Mouse (Mus musculus) limb, embryonic 14.5 days (tissue): ENCODE results near the gene Reg4. TPM values are rescaled to one million over a fixed set of nuclear protein-coding genes. Genes with fewer than 3 reads are reported as not detected.

Experiments
- ATAC-seq: fragments of 200-750 bp; cut with Nextera tagmentation; 2 replicates; pipeline ENCODE4 v1.8.0; 2017; ENCODE audit warnings: low read depth, moderate number of reproducible peaks, moderate TSS enrichment; ENCODE audit not compliant: low FRiP score
- DNase-seq: peaks from one replicate; pipeline ENCODE4 v3.0.0-alpha.2; 2015; ENCODE audit warnings: low spot score
- H3K27ac ChIP-seq: fragments of 300-500 bp; sonication (generic); replicated peaks from 2 replicates; pipeline ENCODE4 v1.5.1; 2014; ENCODE audit warnings: low read depth, mild to moderate bottlenecking, low read length, moderate library complexity, mixed read lengths
- H3K27me3 ChIP-seq: fragments of 300-500 bp; sonication (generic); 2 replicates; pipeline ENCODE4 v1.6.1; 2014; ENCODE audit warnings: low read length, mixed read lengths; ENCODE audit not compliant: control insufficient read depth, insufficient read depth
- H3K36me3 ChIP-seq: fragments of 300-500 bp; sonication (generic); 2 replicates; pipeline ENCODE4 v1.6.1; 2014; ENCODE audit warnings: mild to moderate bottlenecking, low read length, moderate library complexity, mixed read lengths; ENCODE audit not compliant: control insufficient read depth, insufficient read depth
- H3K4me1 ChIP-seq: fragments of 300-500 bp; sonication (generic); 2 replicates; pipeline ENCODE4 v1.6.1; 2014; ENCODE audit warnings: antibody characterized with exemption, low read length, mixed read lengths; ENCODE audit not compliant: control insufficient read depth, insufficient read depth
- H3K4me2 ChIP-seq: fragments of 300-500 bp; sonication (generic); replicated peaks from 2 replicates; pipeline ENCODE4 v1.6.1; 2014; ENCODE audit warnings: low read depth, mild to moderate bottlenecking, low read length, moderate library complexity; ENCODE audit not compliant: severe bottlenecking
- H3K4me3 ChIP-seq: fragments of 300-500 bp; sonication (generic); replicated peaks from 2 replicates; pipeline ENCODE4 v1.5.1; 2014; ENCODE audit warnings: low read length
- H3K9ac ChIP-seq: fragments of 300-500 bp; sonication (generic); 2 replicates; pipeline ENCODE4 v1.6.1; 2014; ENCODE audit warnings: mild to moderate bottlenecking, low read depth, low read length, moderate library complexity; ENCODE audit not compliant: severe bottlenecking
- H3K9me3 ChIP-seq: fragments of 300-500 bp; sonication (generic); 2 replicates; pipeline ENCODE4 v1.6.1; 2016; ENCODE audit warnings: low read length; ENCODE audit not compliant: control insufficient read depth
- POLR2A ChIP-seq: fragments of 200-500 bp; IDR thresholded peaks from 2 replicates; pipeline ENCODE4 v1.8.0; 2012; ENCODE audit warnings: inconsistent platforms, mild to moderate bottlenecking, moderate library complexity, borderline replicate concordance; ENCODE audit not compliant: insufficient read depth, insufficient read length; ENCODE audit errors: extremely low read depth
- WGBS: fragments of 180-500 bp; shearing (Covaris S2); extraction: QIAGEN DNeasy Blood & Tissue Kit; methylation state at CpG from one replicate; pipeline ENCODE4 v1.1.7; 2014; 5-methylcytosine and 5-hydroxymethylcytosine counted together
- polyA plus RNA-seq, 2 experiments: library from polyadenylated mRNA; depleted of rRNA in 1 of 2; stranded (reverse) in 1 of 2; unstranded in 1 of 2; fragments of >200 nt; fragmentation: Nextera tagmentation in 1 of 2; extraction: Ambion mirVana in 1 of 2; gene quantifications; 2 replicates each; pipeline versions ENCODE4 v1.2.1 to v1.2.3; 2012 to 2014

The Reg4 gene
- polyA plus RNA-seq, 2 experiments = not detected

DNA sequence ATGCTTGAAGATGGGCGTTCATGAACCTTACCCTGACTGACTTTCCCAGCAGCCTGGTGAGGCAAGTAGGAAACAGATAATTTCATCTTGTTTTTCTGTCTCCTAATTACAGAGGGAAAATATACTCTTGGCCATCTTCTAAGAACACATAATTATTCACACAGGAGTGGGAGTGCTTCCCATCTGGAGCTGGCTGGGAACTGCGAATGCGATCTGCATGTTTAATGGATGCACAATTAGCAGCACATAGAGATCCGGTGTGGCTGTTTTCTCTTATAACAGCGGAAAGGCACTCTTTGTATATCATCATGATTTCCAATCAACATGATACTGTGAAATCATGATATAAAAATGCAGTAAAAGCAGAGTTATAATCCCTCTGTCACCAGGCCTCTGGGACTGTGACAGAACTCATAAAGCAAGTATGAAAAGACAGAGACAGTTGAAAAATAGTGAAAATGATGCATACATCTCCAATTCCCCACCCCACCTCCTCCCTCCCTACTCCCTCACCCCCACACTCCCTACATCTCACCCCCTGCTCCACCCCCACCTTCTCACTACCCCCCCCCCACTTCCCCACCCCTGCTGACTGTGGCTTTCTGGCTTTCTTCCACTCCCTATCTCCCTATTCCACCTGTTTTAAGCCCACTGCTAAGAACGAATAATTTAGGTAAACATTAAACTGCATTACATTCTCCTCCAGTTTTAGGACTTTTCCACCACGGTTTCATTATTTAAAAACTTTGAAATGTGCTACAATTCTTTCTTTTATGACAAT is 10.5 kb upstream of the Reg4 start:
- no peak for ATAC-seq
- H3K27me3 ChIP-seq = no peaks in the 10 kb centered on the region

DNA sequence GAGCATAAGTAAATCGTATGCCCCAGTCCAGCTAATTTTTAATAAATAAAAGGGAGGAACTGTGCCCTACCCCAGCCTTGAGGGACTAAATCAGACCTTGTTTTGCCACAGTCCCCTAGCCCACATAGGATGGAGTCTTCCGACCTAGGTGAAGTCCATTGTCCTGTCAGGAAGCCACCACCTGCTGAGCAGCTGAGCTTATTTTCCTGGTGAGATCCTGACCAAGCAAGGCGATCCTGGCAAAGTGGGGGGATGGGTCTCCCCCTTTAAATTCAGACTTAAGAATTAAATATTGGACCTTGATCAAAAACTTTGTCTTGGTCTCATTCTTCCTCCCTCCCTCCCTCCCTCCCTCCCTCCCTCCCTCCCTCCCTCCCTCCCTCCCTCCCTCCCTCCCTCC is 5.7 kb upstream of the Reg4 start:
- H3K27me3 ChIP-seq = no peaks in the 10 kb centered on the region
- H3K9me3 ChIP-seq = no peaks in the 10 kb centered on the region
- no peak overlapping the region for H3K27ac ChIP-seq
- H3K4me2 ChIP-seq = no peak overlapping the region
- no peak overlapping the region for H3K4me3 ChIP-seq
- no peaks in the 10 kb centered on the region for H3K36me3 ChIP-seq
- ATAC-seq (no peak), DNase-seq (no peak)
- WGBS = 76% methylated on average over 3 of the region's 3 CpGs
- TF ChIP-seq POLR2A = no peak
- H3K4me1 ChIP-seq = no peaks in the 10 kb centered on the region
- H3K9ac ChIP-seq = no peak overlapping the region

More for the DNA sequence above, 10.5 kb upstream of the Reg4 start:
- WGBS = 72% methylated on average over 7 of the region's 7 CpGs
- DNase-seq = no peak
- Histone ChIP-seq H3K4me3 (no peak overlapping the region), H3K9ac (no peak overlapping the region), H3K4me2 (no peak overlapping the region), H3K9me3 (no peaks in the 10 kb centered on the region), H3K4me1 (0 out of 2 replicates have a peak, but pooled peaks cover 2% of the 10 kb centered on the region), H3K36me3 (no peaks in the 10 kb centered on the region), H3K27ac (no peak overlapping the region)
- TF ChIP-seq POLR2A = no peak

DNA sequence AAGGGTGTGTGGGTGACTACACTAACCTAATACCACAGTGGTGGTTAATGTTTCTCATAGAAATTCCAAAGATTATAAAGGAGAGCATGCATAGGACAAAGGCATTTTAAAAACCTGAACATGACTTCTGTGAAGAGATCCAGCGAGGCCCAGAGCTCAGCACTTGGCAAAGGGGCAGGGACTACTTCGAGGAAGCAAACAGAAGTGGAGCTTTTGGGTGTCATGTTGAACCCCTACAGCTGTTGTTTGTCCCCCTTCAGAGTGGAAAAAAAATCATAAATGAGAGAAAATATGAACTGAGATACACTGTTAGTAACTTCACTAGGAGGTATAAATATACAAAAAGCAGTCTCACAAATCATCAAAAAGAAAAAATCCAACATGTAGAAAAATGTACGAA is 1.3 kb downstream of the Reg4 start:
- ATAC-seq = no peak
- Histone ChIP-seq H3K4me3 (no peak overlapping the region), H3K9ac (no peak overlapping the region), H3K27ac (no peak overlapping the region), H3K27me3 (no peaks in the 10 kb centered on the region), H3K36me3 (no peaks in the 10 kb centered on the region), H3K9me3 (no peaks in the 10 kb centered on the region), H3K4me2 (no peak overlapping the region), H3K4me1 (no peaks in the 10 kb centered on the region)
- 85% methylated on average over 3 of the region's 3 CpGs for WGBS
- TF ChIP-seq POLR2A = no peak
- DNase-seq = no peak

DNA sequence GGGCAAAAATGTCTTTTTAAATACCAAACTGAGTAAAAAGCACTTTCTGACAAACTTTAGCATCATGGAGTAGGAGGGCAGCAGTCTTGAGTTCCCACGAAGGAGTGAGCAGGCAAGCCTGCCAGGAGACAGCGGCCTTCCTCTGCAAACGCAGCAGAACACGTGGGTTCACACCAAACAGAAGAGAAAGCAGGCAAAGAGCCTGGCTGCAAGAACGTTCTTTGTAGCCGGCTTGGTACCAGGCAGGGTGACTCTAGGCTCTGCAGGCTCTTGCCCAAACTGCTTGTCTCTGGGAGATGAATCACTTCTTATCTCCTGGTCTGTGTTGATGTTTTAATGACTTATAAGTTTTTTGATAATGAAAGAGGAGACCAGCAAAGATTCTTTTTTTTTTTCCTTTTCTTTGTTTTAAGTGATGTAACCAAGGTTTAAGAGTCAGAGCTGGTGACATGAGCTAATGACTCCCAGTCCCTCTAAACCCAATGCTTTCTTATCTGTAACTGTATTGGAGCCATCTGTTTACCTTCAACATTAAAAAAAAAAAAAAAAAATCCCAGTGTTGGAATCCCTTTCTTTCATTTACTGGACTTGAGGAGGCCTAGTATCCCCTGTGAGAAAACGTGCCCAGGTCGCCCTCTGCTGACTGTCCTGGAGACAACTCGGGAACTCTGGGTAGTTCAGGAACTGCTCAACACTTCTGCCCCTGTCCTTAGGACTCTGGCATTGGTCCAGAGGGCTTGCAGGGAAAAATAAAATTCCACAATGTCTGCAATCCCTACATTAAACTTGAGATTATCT is 2.0 kb downstream of the Reg4 start:
- H3K27me3 ChIP-seq = no peaks in the 10 kb centered on the region
- H3K36me3 ChIP-seq = no peaks in the 10 kb centered on the region
- no peak overlapping the region for H3K4me3 ChIP-seq
- H3K9me3 ChIP-seq = no peaks in the 10 kb centered on the region
- H3K4me1 ChIP-seq = no peaks in the 10 kb centered on the region
- TF ChIP-seq POLR2A = no peak
- H3K27ac ChIP-seq = no peak overlapping the region
- WGBS = 10% methylated on average over 9 of the region's 9 CpGs
- ATAC-seq (peak; percentile 77), DNase-seq (peak; percentile 78)
- H3K9ac ChIP-seq = no peak overlapping the region
- no peak overlapping the region for H3K4me2 ChIP-seq

DNA sequence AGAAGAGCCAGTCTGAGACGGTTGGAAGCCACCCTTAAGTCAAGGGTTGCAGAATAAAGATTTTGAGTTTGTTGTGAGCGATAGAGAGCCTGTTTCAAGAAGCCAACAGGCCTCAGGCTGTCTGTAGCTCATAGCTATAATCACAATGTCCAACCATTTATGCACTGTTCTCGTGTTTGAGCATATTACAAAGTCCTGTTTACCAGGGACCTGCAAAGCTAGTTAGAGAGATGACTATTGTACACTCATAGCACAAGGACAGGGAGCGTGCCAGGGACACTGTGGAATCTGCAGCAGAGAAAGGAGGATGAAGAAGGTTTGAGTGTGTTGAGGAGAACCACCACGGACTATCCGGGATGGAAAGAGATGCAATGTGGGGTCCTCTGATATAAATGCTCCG is 3.0 kb downstream of the Reg4 start:
- Histone ChIP-seq H3K9ac (no peak overlapping the region), H3K9me3 (no peaks in the 10 kb centered on the region), H3K36me3 (no peaks in the 10 kb centered on the region), H3K4me1 (no peaks in the 10 kb centered on the region), H3K4me2 (no peak overlapping the region), H3K27me3 (no peaks in the 10 kb centered on the region), H3K4me3 (no peak overlapping the region), H3K27ac (no peak overlapping the region)
- WGBS = 86% methylated on average over 7 of the region's 7 CpGs
- no peak for TF ChIP-seq POLR2A
- DNase-seq = no peak
- ATAC-seq = no peak
